Mouse (Mus musculus): Measurements from ENCODE around the gene BC067074.
A peak's percentile ranks its signal among the peaks of the same experiment; 100 is the strongest.
"Not testable (repeated sequence)": the region's sequence is repeated elsewhere in the genome, so short reads cannot be mapped to it uniquely, and the experiment has no call there.

BC067074 gene

GRCm38 (mm10) chr13:113292975-113293706 is at the start of gene BC067074:
Gene BC067074, plus strand, starts transcription at chr13:113293159.
- DNase-seq, result peak; percentile 9

- no peak for DNase-seq
Measured at GRCm38 (mm10) chr13:113245025-113245424, 47.9 kb upstream of the BC067074 start.

GRCm38 (mm10) chr13:113252580-113252979 is 40.4 kb upstream of the BC067074 start:
- not testable (repeated sequence) for DNase-seq

GRCm38 (mm10) chr13:113256766-113257165 is 36.2 kb upstream of the BC067074 start:
- no peak for DNase-seq

GRCm38 (mm10) chr13:113257190-113257589 is 35.8 kb upstream of the BC067074 start:
- DNase-seq, result peak; percentile 30

- DNase-seq, result no peak
Measured at GRCm38 (mm10) chr13:113259237-113259636, 33.7 kb upstream of the BC067074 start.

GRCm38 (mm10) chr13:113262822-113263221 is 30.1 kb upstream of the BC067074 start:
- DNase-seq, result no peak

GRCm38 (mm10) chr13:113265257-113265656 is 27.7 kb upstream of the BC067074 start:
- DNase-seq, result peak; percentile 42

GRCm38 (mm10) chr13:113266495-113266951 is 26.4 kb upstream of the BC067074 start:
- DNase-seq, result peak; percentile 69

- no peak for DNase-seq
Measured at GRCm38 (mm10) chr13:113267204-113267603, 25.8 kb upstream of the BC067074 start.

GRCm38 (mm10) chr13:113269777-113270776 is 22.9 kb upstream of the BC067074 start:
- peak; percentile 72 for DNase-seq

GRCm38 (mm10) chr13:113271189-113271588 is 21.8 kb upstream of the BC067074 start:
- DNase-seq, result no peak

- no peak for DNase-seq
Measured at GRCm38 (mm10) chr13:113287141-113287540, 5.8 kb upstream of the BC067074 start.

GRCm38 (mm10) chr13:113288210-113289197 is 4.5 kb upstream of the BC067074 start:
- DNase-seq, result no peak

- no peak for DNase-seq
Measured at GRCm38 (mm10) chr13:113289760-113290159, 3.2 kb upstream of the BC067074 start.

GRCm38 (mm10) chr13:113292001-113292400 is 958 bp upstream of the BC067074 start:
- DNase-seq, result no peak

- DNase-seq, result no peak
Measured at GRCm38 (mm10) chr13:113293707-113294432, 911 bp downstream of the BC067074 start.

- no peak for DNase-seq
Measured at GRCm38 (mm10) chr13:113295817-113296485, 3.0 kb downstream of the BC067074 start.

GRCm38 (mm10) chr13:113306581-113306980 is 13.6 kb downstream of the BC067074 start:
- DNase-seq, result no peak

- no peak for DNase-seq
Measured at GRCm38 (mm10) chr13:113319588-113319987, 26.6 kb downstream of the BC067074 start.

GRCm38 (mm10) chr13:113321972-113322371 is 29.0 kb downstream of the BC067074 start:
- peak; percentile 27 for DNase-seq
